Mouse (Mus musculus) intestine, postnatal 0 days (tissue): Measurements from ENCODE around the gene Ppp1r1b. TPM values are rescaled to one million over a fixed set of nuclear protein-coding genes. Genes with fewer than 3 reads are reported as not detected.

Experiments used
- ATAC-seq: fragments of 200-750 bp; cut with Nextera tagmentation; 2 replicates; pipeline ENCODE4 v1.8.0; 2017; ENCODE audit warnings: mild to moderate bottlenecking, moderate TSS enrichment, moderate library complexity
- H3K27ac ChIP-seq: fragments of 300-500 bp; sonication (generic); 2 replicates; pipeline ENCODE4 v1.5.1; 2014; ENCODE audit warnings: mild to moderate bottlenecking, low read depth, low read length, moderate library complexity
- H3K27me3 ChIP-seq: fragments of 300-500 bp; sonication (generic); replicated peaks from 2 replicates; pipeline ENCODE4 v1.6.1; 2014; ENCODE audit warnings: low read length, mixed read lengths; ENCODE audit not compliant: control insufficient read depth, insufficient read depth
- H3K36me3 ChIP-seq: fragments of 300-500 bp; sonication (generic); 2 replicates; pipeline ENCODE4 v1.6.1; 2014; ENCODE audit warnings: mild to moderate bottlenecking, moderate library complexity; ENCODE audit not compliant: control insufficient read depth, insufficient read depth
- H3K4me1 ChIP-seq: fragments of 300-500 bp; sonication (generic); replicated peaks from 2 replicates; pipeline ENCODE4 v1.6.1; 2014; ENCODE audit warnings: antibody characterized with exemption, low read length, mixed read lengths; ENCODE audit not compliant: control insufficient read depth, insufficient read depth
- H3K4me2 ChIP-seq: fragments of 300-500 bp; sonication (generic); replicated peaks from 2 replicates; pipeline ENCODE4 v1.6.1; 2014; ENCODE audit warnings: low read depth, mild to moderate bottlenecking, moderate library complexity
- H3K4me3 ChIP-seq: fragments of 300-500 bp; sonication (generic); 2 replicates; pipeline ENCODE4 v1.5.1; 2014; ENCODE audit warnings: low read depth, low read length
- H3K9ac ChIP-seq: fragments of 300-500 bp; sonication (generic); 2 replicates; pipeline ENCODE4 v1.6.1; 2014; ENCODE audit warnings: mild to moderate bottlenecking, low read depth, low read length
- H3K9me3 ChIP-seq: fragments of 300-500 bp; sonication (generic); 2 replicates; pipeline ENCODE4 v1.6.1; 2016; ENCODE audit warnings: mixed run types; ENCODE audit not compliant: control insufficient read depth
- CTCF ChIP-seq: sonication (generic); IDR thresholded peaks from 2 replicates; pipeline ENCODE4 v1.5.1; 2016; ENCODE audit warnings: low read depth, mild to moderate bottlenecking, control low read depth, antibody characterized with exemption, moderate library complexity
- WGBS: fragments of 180-500 bp; shearing (Covaris S2); extraction: QIAGEN DNeasy Blood & Tissue Kit; methylation state at CpG from one replicate; pipeline ENCODE4 v1.1.7; 2014; 5-methylcytosine and 5-hydroxymethylcytosine counted together
- polyA plus RNA-seq: library from polyadenylated mRNA; unstranded; fragments of >200 nt; fragmentation: Nextera tagmentation; extraction: Ambion mirVana; gene quantifications from 2 replicates; pipeline ENCODE4 v1.2.1, GENCODE M21; 2015

Gene Ppp1r1b
- polyA plus RNA-seq, 1 experiment from 2014 or later: 99.5 TPM

DNA sequence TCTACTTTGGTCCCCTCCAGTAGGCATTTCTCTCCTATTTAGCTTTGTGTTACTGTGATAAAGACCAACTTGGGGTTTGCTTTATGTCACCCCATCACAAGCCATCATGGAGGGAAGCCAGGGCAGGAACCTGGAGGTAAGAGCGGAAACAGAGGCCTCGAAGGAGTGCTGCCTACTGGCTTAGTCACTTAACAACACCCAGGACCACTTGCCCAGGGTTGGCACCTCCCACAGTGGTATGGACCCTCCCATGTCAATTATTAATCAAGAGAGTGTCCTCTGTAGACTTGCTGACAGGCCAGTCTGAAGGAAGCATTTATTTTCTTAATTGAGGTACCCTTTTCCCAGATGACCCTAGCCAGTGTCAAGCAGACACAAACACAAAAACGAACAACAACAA lies 52.6 kb downstream of the Ppp1r1b start:
- WGBS: 31% methylated on average over 3 of the region's 3 CpGs
- ATAC-seq: peak; percentile 70
- H3K36me3 ChIP-seq: peaks cover 7% of the 10 kb centered on the region

DNA sequence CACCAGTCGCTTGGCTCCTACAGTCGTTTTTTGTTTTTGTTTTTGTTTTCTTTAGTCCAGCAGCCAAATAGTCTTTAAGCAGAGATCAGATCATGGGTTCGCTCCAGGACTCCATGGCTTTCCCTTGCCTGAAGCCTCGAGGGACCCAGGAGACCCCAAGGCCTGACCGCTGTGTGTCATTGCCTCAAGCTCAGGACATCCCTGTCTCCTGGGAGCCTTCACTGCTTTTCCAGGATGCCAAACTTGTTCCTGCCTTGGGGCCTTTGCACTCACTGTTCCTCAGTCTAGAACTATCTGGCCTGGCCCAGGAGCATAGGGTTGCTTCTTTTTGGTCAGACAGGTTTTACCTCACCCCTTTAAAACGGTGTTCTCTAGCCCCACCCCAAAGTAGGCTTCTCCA lies 58.4 kb downstream of the Ppp1r1b start:
- Histone ChIP-seq H3K9me3 (no peaks in the 10 kb centered on the region), H3K27me3 (no peaks in the 10 kb centered on the region), H3K4me2 (no peak overlapping the region), H3K4me1 (0 out of 2 replicates have a peak, but pooled peaks cover 4% of the 10 kb centered on the region), H3K9ac (no peak overlapping the region), H3K36me3 (no peaks in the 10 kb centered on the region), H3K27ac (no peak overlapping the region), H3K4me3 (no peak overlapping the region)
- 77% methylated on average over 6 of the region's 6 CpGs for WGBS
- ATAC-seq: no peak
- no peak for TF ChIP-seq CTCF

More for the DNA sequence above, 52.6 kb downstream of the Ppp1r1b start:
- Histone ChIP-seq H3K4me2 (peak overlapping the region; percentile 69), H3K27ac (peak overlapping the region; percentile 98), H3K27me3 (no peaks in the 10 kb centered on the region), H3K9me3 (no peaks in the 10 kb centered on the region), H3K4me1 (0 out of 2 replicates have a peak, but pooled peaks cover 3% of the 10 kb centered on the region), H3K9ac (peak overlapping the region; percentile 68; the same call in 1 of the 2 replicates), H3K4me3 (peak overlapping the region; percentile 55)
- peak; percentile 4; the same call in 1 of the 2 replicates for TF ChIP-seq CTCF

Other genes with a start within 250 kb of the Ppp1r1b start
- 7.3 and 7.8 TPM in 2 replicates for gene Fbxl20, start 198.0 kb upstream of the Ppp1r1b start, polyA plus RNA-seq
- 25.2 and 25.3 TPM in 2 replicates for gene Med1, start 155.1 kb upstream of the Ppp1r1b start, polyA plus RNA-seq
- 4.9 and 6.4 TPM in 2 replicates for gene Cdk12, start 145.3 kb upstream of the Ppp1r1b start, polyA plus RNA-seq
- gene Neurod2, start 18.8 kb upstream of the Ppp1r1b start, polyA plus RNA-seq: 0.07 TPM in 1 of 2 replicates, not detected in the other
- gene Stard3, start 10.0 kb downstream of the Ppp1r1b start, polyA plus RNA-seq: 29.0 and 30.1 TPM in 2 replicates
- 0.44 and 0.69 TPM in 2 replicates for gene Tcap, start 35.4 kb downstream of the Ppp1r1b start, polyA plus RNA-seq
- gene Pnmt, start 38.0 kb downstream of the Ppp1r1b start, polyA plus RNA-seq: not detected in 2 replicates
- 14.7 and 15.1 TPM in 2 replicates for gene Pgap3, start 52.1 kb downstream of the Ppp1r1b start, polyA plus RNA-seq
- gene Erbb2, start 64.1 kb downstream of the Ppp1r1b start, polyA plus RNA-seq: 19.4 and 20.7 TPM in 2 replicates
- gene Mien1, start 90.6 kb downstream of the Ppp1r1b start, polyA plus RNA-seq: 264 and 265 TPM in 2 replicates
- 50.2 and 50.7 TPM in 2 replicates for gene Grb7, start 98.0 kb downstream of the Ppp1r1b start, polyA plus RNA-seq
- gene Ikzf3, start 197.6 kb downstream of the Ppp1r1b start, polyA plus RNA-seq: 0.20 and 0.24 TPM in 2 replicates
- 3.2 and 4.0 TPM in 2 replicates for gene Zpbp2, start 202.7 kb downstream of the Ppp1r1b start, polyA plus RNA-seq
- gene Ormdl3, start 239.0 kb downstream of the Ppp1r1b start, polyA plus RNA-seq: 139 and 150 TPM in 2 replicates
- gene Lrrc3c, start 249.9 kb downstream of the Ppp1r1b start, polyA plus RNA-seq: not detected in 2 replicates